Mouse (Mus musculus): ENCODE measurements at regions not wholly inside any gene's neighbourhood (a gene's known extent, or its start where the extent isn't known, plus 50 kb on each side); places are given as distances from the start of the nearest gene placed in this dataset.

DNA sequence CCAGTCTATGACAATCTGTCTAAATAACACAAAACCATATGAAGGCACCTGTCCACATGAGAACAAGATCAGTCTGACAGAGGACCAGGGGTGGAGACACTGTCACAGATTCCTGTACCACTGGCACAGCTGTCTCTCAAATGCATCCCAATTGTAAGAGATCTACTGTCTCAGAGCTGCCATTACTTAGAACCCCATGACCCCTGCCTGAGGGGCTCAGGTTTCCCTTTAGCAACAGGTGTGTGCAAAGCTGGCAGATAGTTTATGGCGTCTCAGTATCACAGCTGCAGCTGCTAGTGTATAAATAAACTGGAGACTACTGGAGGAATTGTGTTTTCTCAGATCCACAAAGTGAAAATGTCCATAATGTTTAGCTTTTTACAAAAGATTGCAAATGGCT lies 109.1 kb upstream of the Arpp21 start:
- TF ChIP-seq FLI1 (IDR thresholded peaks at IDR 0.05; ENCODE audit: low read length) (no peak), GATA1 (IDR thresholded peaks at IDR 0.05; ENCODE audit: borderline replicate concordance, low read length) (no peak)

All from megakaryocyte, embryonic 14.5 days (primary cell).